Mouse (Mus musculus): ENCODE results near the gene Rnf151.

The Rnf151 gene

GRCm38 (mm10) chr17:24717943-24718342 is at the start of gene Rnf151, which contains the start of gene Rps2:
Gene Rnf151, minus strand, starts transcription at chr17:24718063.
Gene Rps2, plus strand, starts transcription at chr17:24718116.
- peak; percentile 89 for DNase-seq

- peak; percentile 80 for DNase-seq
Observed at GRCm38 (mm10) chr17:24766266-24766875, 48.5 kb upstream of the Rnf151 start.

- DNase-seq: peak; percentile 64
Observed at GRCm38 (mm10) chr17:24765016-24765905, 47.4 kb upstream of the Rnf151 start.

GRCm38 (mm10) chr17:24761121-24761520 is 43.3 kb upstream of the Rnf151 start:
- no peak for DNase-seq

- DNase-seq: no peak
Observed at GRCm38 (mm10) chr17:24757394-24757793, 39.5 kb upstream of the Rnf151 start.

- DNase-seq: no peak
Observed at GRCm38 (mm10) chr17:24752415-24753394, 34.8 kb upstream of the Rnf151 start, which contains the start of gene Hs3st6. Gene Hs3st6, plus strand, starts transcription at chr17:24752988.

GRCm38 (mm10) chr17:24751528-24751927 is 33.7 kb upstream of the Rnf151 start:
- DNase-seq: no peak

GRCm38 (mm10) chr17:24746986-24747385 is 29.1 kb upstream of the Rnf151 start:
- DNase-seq: no peak

- DNase-seq: peak; percentile 95
Observed at GRCm38 (mm10) chr17:24745526-24746497, 27.9 kb upstream of the Rnf151 start.

GRCm38 (mm10) chr17:24744381-24744780 is 26.5 kb upstream of the Rnf151 start:
- DNase-seq: no peak

- DNase-seq: no peak
Observed at GRCm38 (mm10) chr17:24743896-24744295, 26.0 kb upstream of the Rnf151 start.

- DNase-seq: no peak
Observed at GRCm38 (mm10) chr17:24742307-24742706, 24.4 kb upstream of the Rnf151 start.

GRCm38 (mm10) chr17:24739926-24740325 is 22.1 kb upstream of the Rnf151 start:
- DNase-seq: peak; percentile 87

GRCm38 (mm10) chr17:24738238-24738637 is 20.4 kb upstream of the Rnf151 start:
- DNase-seq: peak; percentile 90

- no peak for DNase-seq
Observed at GRCm38 (mm10) chr17:24737135-24737810, 19.4 kb upstream of the Rnf151 start.

- peak; percentile 100 for DNase-seq
Observed at GRCm38 (mm10) chr17:24736330-24737051, 18.6 kb upstream of the Rnf151 start, which contains the start of gene Msrb1. Gene Msrb1, plus strand, starts transcription at chr17:24736642.

GRCm38 (mm10) chr17:24735446-24735845 is 17.6 kb upstream of the Rnf151 start:
- peak; percentile 94 for DNase-seq

- DNase-seq: no peak
Observed at GRCm38 (mm10) chr17:24734513-24734912, 16.6 kb upstream of the Rnf151 start.

GRCm38 (mm10) chr17:24733434-24734050 is 15.7 kb upstream of the Rnf151 start:
- DNase-seq: peak; percentile 94

Measured in heart, adult 11 months (tissue).